Mouse (Mus musculus) midbrain, embryonic 16.5 days (tissue): ENCODE results near the gene Prickle2. TPM values are rescaled to one million over a fixed set of nuclear protein-coding genes. Genes with fewer than 3 reads are reported as not detected.

Experiments used
- ATAC-seq: fragments of 200-750 bp; cut with Nextera tagmentation; 2 replicates; pipeline ENCODE4 v1.8.0; 2017; ENCODE audit warnings: moderate TSS enrichment
- H3K27ac ChIP-seq: fragments of 300-500 bp; sonication (generic); 2 replicates; pipeline ENCODE4 v1.5.1; 2014; ENCODE audit warnings: mild to moderate bottlenecking, low read length, mixed read lengths
- H3K27me3 ChIP-seq: fragments of 300-500 bp; sonication (generic); 2 replicates; pipeline ENCODE4 v1.6.1; 2014; ENCODE audit warnings: low read depth, low read length, mixed read lengths; ENCODE audit not compliant: control insufficient read depth, insufficient read depth
- H3K36me3 ChIP-seq: fragments of 300-500 bp; sonication (generic); 2 replicates; pipeline ENCODE4 v1.6.1; 2014; ENCODE audit warnings: mild to moderate bottlenecking, low read length, moderate library complexity, mixed read lengths; ENCODE audit not compliant: control insufficient read depth, insufficient read depth
- H3K4me1 ChIP-seq: fragments of 300-500 bp; sonication (generic); 2 replicates; pipeline ENCODE4 v1.6.1; 2014; ENCODE audit warnings: mild to moderate bottlenecking, low read length, mixed read lengths; ENCODE audit not compliant: control insufficient read depth, insufficient read depth
- H3K4me2 ChIP-seq: fragments of 300-500 bp; sonication (generic); 2 replicates; pipeline ENCODE4 v1.6.1; 2014; ENCODE audit warnings: mild to moderate bottlenecking, low read length, mixed read lengths
- H3K4me3 ChIP-seq: fragments of 300-500 bp; sonication (generic); 2 replicates; pipeline ENCODE4 v1.5.1; 2014; ENCODE audit warnings: low read depth, mild to moderate bottlenecking, low read length, moderate library complexity, mixed read lengths
- H3K9ac ChIP-seq: fragments of 300-500 bp; sonication (generic); 2 replicates; pipeline ENCODE4 v1.6.1; 2014; ENCODE audit warnings: low read depth, low read length, mixed read lengths
- H3K9me3 ChIP-seq: fragments of 300-500 bp; sonication (generic); replicated peaks from 2 replicates; pipeline ENCODE4 v1.6.1; 2014; ENCODE audit warnings: mild to moderate bottlenecking, low read length, mixed read lengths; ENCODE audit not compliant: control insufficient read depth, poor library complexity, severe bottlenecking
- WGBS: fragments of 180-500 bp; shearing (Covaris S2); extraction: QIAGEN DNeasy Blood & Tissue Kit; methylation state at CpG from one replicate; pipeline ENCODE4 v1.1.7; 2014; 5-methylcytosine and 5-hydroxymethylcytosine counted together
- polyA plus RNA-seq: library from polyadenylated mRNA; unstranded; fragments of >200 nt; fragmentation: Nextera tagmentation; extraction: Ambion mirVana; gene quantifications from 2 replicates; pipeline ENCODE4 v1.2.1, GENCODE M21; 2015

Gene Prickle2
- polyA plus RNA-seq, 1 experiment from 2014 or later: 16.5 TPM

DNA sequence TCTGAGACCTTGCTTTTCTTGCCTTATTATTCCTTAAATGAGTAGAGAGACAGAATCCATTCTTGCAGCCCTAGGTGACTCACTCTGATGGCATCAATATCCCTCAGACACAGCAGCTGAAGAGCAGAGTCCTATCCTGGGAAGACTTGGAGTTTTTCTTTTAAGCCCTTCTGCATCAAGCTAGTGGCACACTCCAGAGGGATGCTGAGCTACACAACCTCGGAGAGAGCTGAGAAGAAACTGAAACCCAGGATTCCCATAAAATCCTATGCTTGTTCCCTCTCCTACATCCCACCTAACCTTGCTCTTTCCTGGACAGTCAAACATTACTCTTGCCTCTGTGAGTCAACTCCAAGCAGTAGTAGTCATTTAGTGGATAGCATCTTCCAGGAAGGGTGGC, 256.0 kb downstream of the Prickle2 start:
- no peak overlapping the region for H3K9ac ChIP-seq
- H3K36me3 ChIP-seq: no peaks in the 10 kb centered on the region
- no peaks in the 10 kb centered on the region for H3K27me3 ChIP-seq
- no peak for ATAC-seq
- H3K27ac ChIP-seq: no peak overlapping the region
- no peaks in the 10 kb centered on the region for H3K9me3 ChIP-seq
- no peak overlapping the region for H3K4me3 ChIP-seq
- no peak overlapping the region for H3K4me2 ChIP-seq
- 0 out of 2 replicates have a peak, but pooled peaks cover 3% of the 10 kb centered on the region for H3K4me1 ChIP-seq
- WGBS: 93% methylated on average over 1 of the region's 1 CpGs

DNA sequence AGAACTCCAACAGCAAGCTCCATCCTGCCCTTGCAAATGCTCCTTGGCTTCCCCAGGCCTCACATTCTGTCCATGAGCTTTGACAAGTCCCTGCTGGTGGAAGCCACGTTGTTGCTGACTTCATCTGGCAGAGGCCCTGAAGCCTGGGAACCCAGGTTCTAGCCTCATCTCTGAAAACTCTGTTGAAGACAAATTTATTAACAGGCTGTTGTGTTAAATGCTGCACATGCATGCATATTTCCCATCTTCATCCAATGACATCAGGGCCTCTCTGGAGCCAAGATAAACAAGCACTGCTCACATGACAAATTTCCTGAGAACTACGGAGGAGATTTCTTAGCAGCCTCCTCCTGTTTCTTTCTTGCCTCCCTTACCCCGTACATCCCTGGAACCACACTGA, 259.3 kb downstream of the Prickle2 start:
- Histone ChIP-seq H3K36me3 (no peaks in the 10 kb centered on the region), H3K9me3 (no peaks in the 10 kb centered on the region), H3K9ac (no peak overlapping the region), H3K27ac (no peak overlapping the region), H3K4me3 (no peak overlapping the region), H3K27me3 (no peaks in the 10 kb centered on the region), H3K4me1 (0 out of 2 replicates have a peak, but pooled peaks cover 3% of the 10 kb centered on the region), H3K4me2 (no peak overlapping the region)
- 72% methylated on average over 3 of the region's 3 CpGs for WGBS
- no peak for ATAC-seq

DNA sequence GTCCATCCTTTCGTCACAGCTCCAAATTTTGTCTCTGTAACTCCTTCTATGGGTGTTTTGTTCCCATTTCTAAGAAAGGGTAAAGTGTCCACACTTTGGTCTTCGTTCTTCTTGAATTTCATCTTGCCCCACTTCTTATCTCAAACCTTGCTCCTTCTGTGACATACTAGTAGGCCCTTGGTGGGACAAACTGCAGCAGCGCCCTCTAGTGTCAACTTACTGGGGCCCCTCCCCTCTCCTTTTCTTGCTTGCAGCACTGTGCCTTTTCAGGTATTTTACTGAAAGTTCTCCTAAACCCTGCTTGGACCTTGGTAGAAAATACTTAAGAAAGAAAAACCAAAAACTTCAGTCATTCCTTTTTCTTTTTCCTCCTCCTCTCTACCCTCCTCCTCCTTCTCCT, 264.8 kb downstream of the Prickle2 start:
- Histone ChIP-seq H3K4me1 (no peaks in the 10 kb centered on the region), H3K4me2 (no peak overlapping the region), H3K9ac (no peak overlapping the region), H3K9me3 (no peaks in the 10 kb centered on the region), H3K27ac (no peak overlapping the region), H3K4me3 (no peak overlapping the region), H3K27me3 (no peaks in the 10 kb centered on the region), H3K36me3 (no peaks in the 10 kb centered on the region)
- WGBS: 54% methylated on average over 2 of the region's 3 CpGs
- no peak for ATAC-seq

DNA sequence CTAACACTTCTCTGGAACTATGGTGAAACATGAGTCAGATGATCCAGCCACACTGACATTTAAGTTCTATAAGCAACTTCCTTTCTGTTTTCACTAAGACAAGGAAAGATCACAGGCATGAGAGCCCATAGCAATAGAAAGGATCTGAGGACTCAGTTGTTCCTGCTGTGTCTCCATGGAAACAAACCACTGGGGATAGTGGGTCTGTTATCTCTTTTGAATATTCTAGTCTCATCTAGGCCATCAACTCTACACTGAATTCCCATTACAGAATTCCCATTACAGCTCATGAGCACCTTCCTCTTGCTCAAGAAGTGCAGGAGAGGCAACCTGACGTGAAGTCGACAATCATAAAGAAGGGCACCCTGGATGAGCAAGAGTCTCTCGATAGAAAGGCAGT, 265.7 kb downstream of the Prickle2 start:
- no peaks in the 10 kb centered on the region for H3K9me3 ChIP-seq
- no peaks in the 10 kb centered on the region for H3K36me3 ChIP-seq
- 64% methylated on average over 3 of the region's 3 CpGs for WGBS
- no peak overlapping the region for H3K27ac ChIP-seq
- no peaks in the 10 kb centered on the region for H3K4me1 ChIP-seq
- H3K27me3 ChIP-seq: no peaks in the 10 kb centered on the region
- no peak for ATAC-seq
- no peak overlapping the region for H3K4me2 ChIP-seq
- no peak overlapping the region for H3K9ac ChIP-seq
- H3K4me3 ChIP-seq: no peak overlapping the region

DNA sequence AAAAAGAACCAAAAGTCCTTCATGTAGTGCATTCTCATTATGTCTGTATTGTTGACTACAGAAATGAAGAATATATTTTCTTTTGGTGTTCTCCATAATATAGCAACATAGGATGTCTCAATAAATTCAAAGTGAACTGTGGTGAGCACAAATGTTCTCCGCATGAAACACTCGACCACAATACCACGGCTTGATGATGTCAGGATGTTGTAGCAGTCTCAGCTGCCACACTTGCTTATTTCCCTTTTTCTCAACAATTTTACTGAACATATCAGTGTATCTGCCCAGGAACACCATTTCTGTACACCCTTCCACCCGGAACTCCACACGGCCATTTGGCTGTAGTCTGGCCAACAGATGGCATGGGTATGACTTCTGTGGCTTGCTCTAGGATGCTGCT, 273.8 kb downstream of the Prickle2 start:
- H3K9me3 ChIP-seq: no peaks in the 10 kb centered on the region
- WGBS: 99% methylated on average over 5 of the region's 5 CpGs

DNA sequence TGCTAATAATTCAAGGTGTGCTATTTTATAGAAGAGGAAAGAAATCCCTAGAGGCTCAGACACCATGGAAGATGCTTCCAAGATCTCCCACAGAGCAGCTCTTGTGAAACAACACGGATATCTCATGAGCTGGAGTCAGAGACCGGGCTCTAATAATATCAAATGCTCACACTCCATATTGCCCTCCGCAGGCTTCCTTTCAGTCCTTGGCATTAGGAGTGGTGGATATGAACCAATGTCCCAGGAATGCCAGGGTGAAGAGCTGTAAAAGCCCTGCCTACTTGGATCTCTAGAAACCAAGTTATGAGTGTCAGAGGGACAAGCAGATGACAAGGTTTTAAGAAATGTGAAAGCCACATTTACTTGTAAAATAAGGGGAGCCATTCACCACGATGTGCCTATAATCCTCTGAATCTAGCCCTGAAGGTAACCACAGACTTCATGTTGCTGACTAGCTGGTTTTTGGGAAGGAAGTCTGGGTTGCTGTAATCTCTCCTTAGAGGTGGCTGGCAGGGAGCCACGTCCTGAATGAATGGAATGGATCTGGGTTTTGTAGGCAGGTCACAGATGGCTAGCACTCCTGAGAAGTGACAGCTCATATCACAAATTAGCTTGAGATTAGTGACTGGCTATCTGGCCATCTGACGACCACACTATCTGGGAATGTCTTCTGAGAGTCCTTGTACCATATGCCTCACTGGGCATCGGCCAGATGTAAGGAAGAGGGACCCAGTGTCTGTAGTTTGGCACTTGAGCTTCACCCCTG, 278.4 kb downstream of the Prickle2 start:
- H3K4me2 ChIP-seq: no peak overlapping the region
- H3K9ac ChIP-seq: no peak overlapping the region
- no peak overlapping the region for H3K27ac ChIP-seq
- H3K4me3 ChIP-seq: no peak overlapping the region
- 56% methylated on average over 7 of the region's 7 CpGs for WGBS
- no peaks in the 10 kb centered on the region for H3K36me3 ChIP-seq
- peaks cover 9% of the 10 kb centered on the region for H3K4me1 ChIP-seq
- H3K27me3 ChIP-seq: no peaks in the 10 kb centered on the region
- H3K9me3 ChIP-seq: no peaks in the 10 kb centered on the region
- ATAC-seq: no peak

More for the DNA sequence above, 273.8 kb downstream of the Prickle2 start:
- no peak overlapping the region for H3K9ac ChIP-seq
- H3K27me3 ChIP-seq: no peaks in the 10 kb centered on the region
- no peak overlapping the region for H3K27ac ChIP-seq
- no peak overlapping the region for H3K4me2 ChIP-seq
- no peaks in the 10 kb centered on the region for H3K36me3 ChIP-seq
- H3K4me1 ChIP-seq: peaks cover 3% of the 10 kb centered on the region; the same call in 1 of the 2 replicates
- ATAC-seq: no peak
- H3K4me3 ChIP-seq: no peak overlapping the region

DNA sequence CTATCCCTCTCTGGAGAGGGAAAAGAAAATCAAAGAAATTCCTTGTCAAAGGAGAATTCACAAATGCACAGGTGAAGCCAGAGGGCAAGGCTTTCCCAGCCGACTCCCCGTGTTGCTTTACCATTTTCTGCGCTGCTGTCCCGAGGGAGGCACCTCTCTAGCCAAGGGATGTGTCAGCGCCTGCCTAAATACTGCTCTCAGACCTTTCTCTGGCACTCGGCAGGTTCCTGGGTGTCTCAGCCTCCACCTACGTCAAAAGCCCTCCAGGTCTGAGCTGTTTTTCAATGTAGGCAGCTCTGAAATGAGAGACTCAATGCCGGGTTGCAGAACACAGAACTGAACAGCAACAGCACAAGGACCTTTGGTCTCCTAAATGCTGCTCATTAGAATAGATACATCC, 280.1 kb downstream of the Prickle2 start:
- H3K27me3 ChIP-seq: no peaks in the 10 kb centered on the region
- H3K9ac ChIP-seq: no peak overlapping the region
- ATAC-seq: no peak
- no peak overlapping the region for H3K4me2 ChIP-seq
- H3K9me3 ChIP-seq: no peaks in the 10 kb centered on the region
- H3K4me1 ChIP-seq: peaks cover 9% of the 10 kb centered on the region
- no peak overlapping the region for H3K27ac ChIP-seq
- no peak overlapping the region for H3K4me3 ChIP-seq
- peaks cover 4% of the 10 kb centered on the region; the same call in 1 of the 2 replicates for H3K36me3 ChIP-seq
- WGBS: 71% methylated on average over 8 of the region's 8 CpGs

DNA sequence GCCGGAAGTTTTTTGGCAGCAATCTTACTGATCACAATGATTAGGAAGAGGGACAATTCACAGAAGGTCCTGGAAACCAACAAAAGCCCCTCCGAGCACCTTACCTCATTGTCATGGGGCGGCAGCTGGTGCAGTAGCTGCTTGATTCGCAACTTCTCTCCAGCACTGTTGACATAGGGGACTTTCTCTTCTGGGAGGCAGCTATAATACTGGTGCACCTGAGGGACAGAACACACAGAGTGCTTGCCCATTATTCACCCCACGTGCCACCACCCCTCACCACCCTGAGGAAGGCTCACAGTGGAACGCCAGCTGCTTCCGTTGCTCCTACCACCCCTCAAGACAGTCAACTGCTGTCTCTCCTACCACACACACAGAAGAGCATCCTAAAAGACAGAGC, 280.5 kb downstream of the Prickle2 start:
- Histone ChIP-seq H3K4me3 (no peak overlapping the region), H3K36me3 (peaks cover 4% of the 10 kb centered on the region; the same call in 1 of the 2 replicates), H3K9ac (no peak overlapping the region), H3K9me3 (no peaks in the 10 kb centered on the region), H3K4me1 (peaks cover 9% of the 10 kb centered on the region), H3K27ac (no peak overlapping the region), H3K27me3 (no peaks in the 10 kb centered on the region), H3K4me2 (no peak overlapping the region)
- WGBS: 70% methylated on average over 7 of the region's 7 CpGs
- no peak for ATAC-seq

DNA sequence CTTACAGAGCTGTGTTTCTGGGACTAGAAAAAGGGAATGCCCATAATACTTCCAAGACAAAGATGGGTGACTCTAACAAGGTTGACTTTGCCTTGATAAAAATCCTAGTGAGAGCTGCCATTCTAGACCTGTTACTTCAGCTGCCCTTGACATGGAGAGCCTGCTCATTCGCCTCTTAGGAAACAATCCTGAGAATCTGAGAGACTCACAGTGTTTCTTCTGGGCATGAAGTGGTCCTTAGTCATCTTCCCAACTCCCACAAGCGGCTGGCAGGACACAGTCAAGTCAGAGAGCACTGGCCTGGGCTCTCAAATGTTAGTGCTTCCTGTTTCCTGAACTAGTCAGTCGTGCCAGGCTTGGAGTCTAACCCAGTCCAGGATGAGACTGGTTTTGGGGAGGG, 281.0 kb downstream of the Prickle2 start:
- H3K36me3 ChIP-seq: peaks cover 7% of the 10 kb centered on the region
- no peaks in the 10 kb centered on the region for H3K27me3 ChIP-seq
- peaks cover 9% of the 10 kb centered on the region for H3K4me1 ChIP-seq
- no peaks in the 10 kb centered on the region for H3K9me3 ChIP-seq
- no peak overlapping the region for H3K4me2 ChIP-seq
- ATAC-seq: no peak
- H3K27ac ChIP-seq: no peak overlapping the region
- H3K9ac ChIP-seq: no peak overlapping the region
- H3K4me3 ChIP-seq: no peak overlapping the region
- 82% methylated on average over 3 of the region's 3 CpGs for WGBS
